19 mouse cellular contexts compared by ENCODE assay signal in the genomic region with DNA sequence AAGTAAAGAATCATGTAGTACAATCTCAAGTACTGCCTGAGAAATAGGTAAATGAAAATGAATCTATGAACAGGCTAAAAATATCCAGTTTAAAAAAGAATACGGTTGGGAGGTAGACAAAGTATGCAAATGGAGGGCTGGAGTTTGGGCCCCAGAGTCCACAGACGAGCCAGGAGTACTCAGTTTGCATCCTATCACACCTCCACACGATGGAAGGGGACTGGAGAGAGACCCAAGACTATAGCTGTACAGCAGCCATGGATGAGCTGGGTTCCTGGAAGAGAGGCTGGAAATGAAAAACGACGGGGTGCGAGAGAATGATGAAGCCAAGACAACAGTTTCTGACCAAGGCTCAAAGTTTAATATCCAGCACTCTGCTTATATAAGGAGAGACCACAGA. TPM values are rescaled to one million over a fixed set of nuclear protein-coding genes. Genes with fewer than 3 reads are reported as not detected.
DNase-seq lines count a peak whose midpoint lies in the region; ATAC-seq and TF ChIP-seq lines count a peak whose summit lies in the region.
"Had no signal": no experiment of that assay in that cellular context is flagged by ENCODE, and none has a peak within 500 bp of the region (broad histone marks: within the 10 kb centered on the region; RNA-seq: fewer than 3 reads in every experiment).

No protein-coding gene starts in this region.

- no peak for TF ChIP-seq CTCF in liver, postnatal 0 days (IDR thresholded peaks at IDR 0.05; ENCODE audit: low read depth)
- TF ChIP-seq CTCF in bone marrow macrophage, adult 2 months (IDR thresholded peaks at IDR 0.05; ENCODE audit: low read depth, low read length), result no peak
- no peak for TF ChIP-seq CTCF in liver, embryonic 14.5 days (IDR thresholded peaks at IDR 0.05; ENCODE audit: low read depth)
- TF ChIP-seq CTCF in small intestine, adult 2 months (IDR thresholded peaks at IDR 0.05; ENCODE audit: extremely low read depth, insufficient read length, insufficient replicate concordance, low read depth, low read length), result no peak
- no peak for TF ChIP-seq CTCF in cerebellum, adult 2 months (IDR thresholded peaks at IDR 0.05; ENCODE audit: borderline replicate concordance, insufficient read depth, low read depth, low read length)

- DNase-seq in liver, embryonic 11.5 days (ENCODE audit: low spot score), result no peak
- no peak for DNase-seq in liver, postnatal 0 days
- DNase-seq in liver, embryonic 14.5 days (ENCODE audit: low read depth in 3 of 3, low spot score in 3 of 3), result no peak
- DNase-seq in cerebellum, adult 2 months, result no peak
- DNase-seq: adrenal gland, adult 8-10 months; adrenal gland, postnatal 36 days; cerebellum, adult 11 months; cerebellum, adult 9-10 months; cerebellum, postnatal 25 days; forebrain, postnatal 0 days; gastrocnemius, postnatal 14 days; heart, postnatal 36 days had no signal

- H3K4me2 ChIP-seq in liver, embryonic 11.5 days, result no peak overlapping the region
- no peak overlapping the region for H3K4me2 ChIP-seq in liver, postnatal 0 days (ENCODE audit: low read depth, low read length)
- peak overlapping the region; percentile 76 for H3K4me2 ChIP-seq in liver, embryonic 14.5 days (ENCODE audit: low read depth)
- no peak overlapping the region for H3K4me2 ChIP-seq in neural tube, embryonic 15.5 days
- H3K4me2 ChIP-seq: embryonic facial prominence, embryonic 12.5 days; forebrain, embryonic 13.5 days; heart, embryonic 13.5 days had no signal

- H3K4me1 ChIP-seq in liver, embryonic 11.5 days (replicated peaks; ENCODE audit: control insufficient read depth, insufficient read depth, low read length), result peaks cover 47% of the 10 kb centered on the region
- H3K4me1 ChIP-seq in liver, postnatal 0 days (ENCODE audit: insufficient read depth), result peaks cover 44% of the 10 kb centered on the region
- H3K4me1 ChIP-seq in bone marrow macrophage, adult 2 months (ENCODE audit: control insufficient read depth, insufficient read depth, low read length), result peaks cover 48% of the 10 kb centered on the region
- peaks cover 57 to 63% of the 10 kb centered on the region in 2 experiments for H3K4me1 ChIP-seq in liver, embryonic 14.5 days (replicated peaks; ENCODE audit: control insufficient read depth in 2 of 2, insufficient read depth in 2 of 2, low read length in 1 of 2)
- H3K4me1 ChIP-seq in small intestine, adult 2 months (ENCODE audit: control insufficient read depth, insufficient read depth, insufficient read length, low read length), result no peaks in the 10 kb centered on the region
- H3K4me1 ChIP-seq in cerebellum, adult 2 months (ENCODE audit: control insufficient read depth, insufficient read depth, low read length), result no peaks in the 10 kb centered on the region
- H3K4me1 ChIP-seq in neural tube, embryonic 15.5 days, result peaks cover 6% of the 10 kb centered on the region; the same call in 1 of the 2 replicates

- no peak overlapping the region for H3K9ac ChIP-seq in liver, embryonic 11.5 days (ENCODE audit: low read depth, low read length)
- no peak overlapping the region for H3K9ac ChIP-seq in liver, postnatal 0 days (replicated peaks)
- no peak overlapping the region for H3K9ac ChIP-seq in liver, embryonic 14.5 days (replicated peaks)
- no peak overlapping the region for H3K9ac ChIP-seq in neural tube, embryonic 15.5 days (replicated peaks)
- H3K9ac ChIP-seq: embryonic facial prominence, embryonic 12.5 days; forebrain, embryonic 13.5 days; forebrain, postnatal 0 days; heart, embryonic 13.5 days had no signal

- TF ChIP-seq EP300 in liver, postnatal 0 days (IDR thresholded peaks at IDR 0.05; ENCODE audit: low read depth), result no peak
- no peak for TF ChIP-seq EP300 in liver, embryonic 14.5 days (IDR thresholded peaks at IDR 0.05; ENCODE audit: low read depth)

- no peak overlapping the region for H3K4me3 ChIP-seq in liver, embryonic 11.5 days (ENCODE audit: low read depth, low read length)
- H3K4me3 ChIP-seq in liver, postnatal 0 days (ENCODE audit: low read depth, low read length), result no peak overlapping the region
- no peak overlapping the region for H3K4me3 ChIP-seq in bone marrow macrophage, adult 2 months (ENCODE audit: insufficient read depth, low read length)
- H3K4me3 ChIP-seq in liver, embryonic 14.5 days (ENCODE audit: insufficient read depth in 1 of 2, low read depth in 2 of 2, low read length in 2 of 2), result no peak overlapping the region
- H3K4me3 ChIP-seq in small intestine, adult 2 months (ENCODE audit: low read depth, low read length), result no peak overlapping the region
- H3K4me3 ChIP-seq in cerebellum, adult 2 months (replicated peaks; ENCODE audit: insufficient read depth, low read depth, low read length), result no peak overlapping the region
- H3K4me3 ChIP-seq in neural tube, embryonic 15.5 days (replicated peaks), result no peak overlapping the region
- H3K4me3 ChIP-seq: embryonic facial prominence, embryonic 12.5 days; forebrain, embryonic 13.5 days; heart, embryonic 13.5 days had no signal

- ATAC-seq in liver, embryonic 11.5 days (replicated peaks; ENCODE audit: low FRiP score), result no peak
- no peak for ATAC-seq in liver, postnatal 0 days
- no peak for ATAC-seq in liver, embryonic 14.5 days (ENCODE audit: insufficient read depth)
- ATAC-seq in neural tube, embryonic 15.5 days (ENCODE audit: low FRiP score), result no peak
- ATAC-seq: forebrain, embryonic 13.5 days; forebrain, postnatal 0 days; hindbrain, embryonic 16.5 days had no signal

- H3K27ac ChIP-seq in liver, embryonic 11.5 days (ENCODE audit: low read depth, low read length), result 0 out of 2 replicates have a peak overlapping the region, but pooled peaks have one; percentile 4
- no peak overlapping the region; the same call in 1 of the 2 replicates for H3K27ac ChIP-seq in liver, postnatal 0 days (ENCODE audit: low read depth)
- peak overlapping the region; percentile 93 for H3K27ac ChIP-seq in bone marrow macrophage, adult 2 months (ENCODE audit: insufficient read depth, low read depth, low read length)
- peak overlapping the region; percentile 98 for H3K27ac ChIP-seq in liver, embryonic 14.5 days
- peak overlapping the region; percentile 46; the same call in 1 of the 2 replicates for H3K27ac ChIP-seq in small intestine, adult 2 months (ENCODE audit: insufficient read depth, low read depth, low read length)
- H3K27ac ChIP-seq in cerebellum, adult 2 months (ENCODE audit: insufficient read depth, low read length), result no peak overlapping the region
- H3K27ac ChIP-seq in neural tube, embryonic 15.5 days (replicated peaks), result no peak overlapping the region
- H3K27ac ChIP-seq: embryonic facial prominence, embryonic 12.5 days; forebrain, embryonic 13.5 days; heart, embryonic 13.5 days had no signal

- 0 out of 2 replicates have a peak, but pooled peaks cover under 1% of the 10 kb centered on the region for H3K36me3 ChIP-seq in liver, embryonic 11.5 days (ENCODE audit: control insufficient read depth, insufficient read depth, low read length)
- no peaks in the 10 kb centered on the region; the same call in 1 of the 2 replicates for H3K36me3 ChIP-seq in liver, postnatal 0 days (replicated peaks; ENCODE audit: insufficient read depth, low read length)
- no peaks in the 10 kb centered on the region for H3K36me3 ChIP-seq in liver, embryonic 14.5 days (replicated peaks; ENCODE audit: control insufficient read depth, insufficient read depth, low read depth)
- H3K36me3 ChIP-seq in small intestine, adult 2 months (ENCODE audit: control insufficient read depth, insufficient read depth, low read length), result no peaks in the 10 kb centered on the region
- H3K36me3 ChIP-seq in neural tube, embryonic 15.5 days, result no peaks in the 10 kb centered on the region
- H3K36me3 ChIP-seq: embryonic facial prominence, embryonic 12.5 days had no signal

- H3K27me3 ChIP-seq in liver, embryonic 11.5 days (replicated peaks; ENCODE audit: control insufficient read depth, insufficient read depth, low read length), result no peaks in the 10 kb centered on the region
- no peaks in the 10 kb centered on the region for H3K27me3 ChIP-seq in liver, postnatal 0 days (ENCODE audit: insufficient read depth, low read length)
- no peaks in the 10 kb centered on the region for H3K27me3 ChIP-seq in liver, embryonic 14.5 days (ENCODE audit: control insufficient read depth, insufficient read depth, low read length)
- no peaks in the 10 kb centered on the region for H3K27me3 ChIP-seq in small intestine, adult 2 months (ENCODE audit: control insufficient read depth, insufficient read depth, low read length)
- no peaks in the 10 kb centered on the region for H3K27me3 ChIP-seq in cerebellum, adult 2 months (ENCODE audit: control insufficient read depth, insufficient read depth, low read length)
- no peaks in the 10 kb centered on the region for H3K27me3 ChIP-seq in neural tube, embryonic 15.5 days (replicated peaks)
- H3K27me3 ChIP-seq: embryonic facial prominence, embryonic 12.5 days; forebrain, embryonic 13.5 days; heart, embryonic 13.5 days had no signal

- TF ChIP-seq POLR2A in bone marrow macrophage, adult 2 months (IDR thresholded peaks at IDR 0.05; ENCODE audit: borderline replicate concordance, low read depth, low read length), result no peak
- TF ChIP-seq POLR2A in small intestine, adult 2 months (IDR thresholded peaks at IDR 0.05; ENCODE audit: low read depth, low read length), result no peak
- TF ChIP-seq POLR2A in cerebellum, adult 2 months (IDR thresholded peaks at IDR 0.05; ENCODE audit: borderline replicate concordance, insufficient read depth, low read length), result no peak

- no peaks in the 10 kb centered on the region for H3K9me3 ChIP-seq in liver, embryonic 11.5 days (ENCODE audit: control insufficient read depth, low read length)
- no peaks in the 10 kb centered on the region for H3K9me3 ChIP-seq in liver, postnatal 0 days (ENCODE audit: low read length)
- no peaks in the 10 kb centered on the region for H3K9me3 ChIP-seq in liver, embryonic 14.5 days (ENCODE audit: control insufficient read depth, low read length)
- H3K9me3 ChIP-seq in neural tube, embryonic 15.5 days (replicated peaks), result no peaks in the 10 kb centered on the region
- H3K9me3 ChIP-seq: embryonic facial prominence, embryonic 12.5 days; forebrain, embryonic 13.5 days had no signal

- WGBS in liver, embryonic 11.5 days, result 79% methylated on average over 6 of the region's 6 CpGs
- WGBS in liver, postnatal 0 days (ENCODE audit: insufficient replicate concordance), result 72% methylated on average over 6 of the region's 6 CpGs
- 72% methylated on average over 6 of the region's 6 CpGs for WGBS in liver, embryonic 14.5 days (ENCODE audit: insufficient replicate concordance)
- 81% methylated on average over 6 of the region's 6 CpGs for WGBS in small intestine, adult 2 months
- 63% methylated on average over 6 of the region's 6 CpGs for WGBS in cerebellum, adult 2 months
- WGBS in neural tube, embryonic 15.5 days, result 68% methylated on average over 6 of the region's 6 CpGs

RNA-seq across cellular contexts. Expression of a gene that starts 22.5 kb away (rescaled TPM):
- polyA plus RNA-seq in liver, embryonic 11.5 days (2014; fragmentation: Nextera tagmentation; extraction: Ambion mirVana), result 43.1 and 44.3 TPM in 2 replicates
- 9.1 and 10.7 TPM in 2 replicates for polyA plus RNA-seq in liver, postnatal 0 days (2015; fragmentation: Nextera tagmentation; extraction: Ambion mirVana)
- polyA plus RNA-seq in bone marrow macrophage, adult 2 months (2012; ENCODE audit: insufficient read depth, insufficient read length, missing spikeins), result 160 and 169 TPM in 2 replicates
- 15.1 and 20.6 TPM in 2 replicates for polyA plus RNA-seq in liver, embryonic 14.5 days (2012; rRNA removed)
- 17.9 and 18.3 TPM in 2 replicates for polyA plus RNA-seq in liver, embryonic 14.5 days (2014; fragmentation: Nextera tagmentation; extraction: Ambion mirVana)
- 2.7 and 3.0 TPM in 2 replicates for polyA plus RNA-seq in small intestine, adult 2 months (2012; rRNA removed)
- 13.7 and 15.3 TPM in 2 replicates for polyA plus RNA-seq in cerebellum, adult 2 months (2012; rRNA removed)
- polyA plus RNA-seq in neural tube, embryonic 15.5 days (2015; fragmentation: Nextera tagmentation; extraction: Ambion mirVana), result 30.8 and 32.1 TPM in 2 replicates

RNA-seq across cellular contexts. Expression of a gene that starts 48.9 kb away (rescaled TPM):
- 1,011 and 1,028 TPM in 2 replicates for polyA plus RNA-seq in liver, embryonic 11.5 days (2014; fragmentation: Nextera tagmentation; extraction: Ambion mirVana)
- 587 and 618 TPM in 2 replicates for polyA plus RNA-seq in liver, postnatal 0 days (2015; fragmentation: Nextera tagmentation; extraction: Ambion mirVana)
- 256 and 349 TPM in 2 replicates for polyA plus RNA-seq in bone marrow macrophage, adult 2 months (2012; ENCODE audit: insufficient read depth, insufficient read length, missing spikeins)
- 176 and 238 TPM in 2 replicates for polyA plus RNA-seq in liver, embryonic 14.5 days (2012; rRNA removed)
- polyA plus RNA-seq in liver, embryonic 14.5 days (2014; fragmentation: Nextera tagmentation; extraction: Ambion mirVana), result 612 and 652 TPM in 2 replicates
- polyA plus RNA-seq in small intestine, adult 2 months (2012; rRNA removed), result 9.6 and 10.2 TPM in 2 replicates
- polyA plus RNA-seq in cerebellum, adult 2 months (2012; rRNA removed), result 53.7 and 55.7 TPM in 2 replicates
- polyA plus RNA-seq in neural tube, embryonic 15.5 days (2015; fragmentation: Nextera tagmentation; extraction: Ambion mirVana), result 234 and 310 TPM in 2 replicates

Comparison
In these comparisons a context has a peak if more than half of its experiments do, and no peak if none do; other contexts are left out.
1. H3K27ac ChIP-seq: peak in liver, embryonic 11.5 days (single experiment), bone marrow macrophage, adult 2 months (single experiment), liver, embryonic 14.5 days (single experiment) and small intestine, adult 2 months (single experiment); none in liver, postnatal 0 days (single experiment), cerebellum, adult 2 months (single experiment) and neural tube, embryonic 15.5 days (single experiment).